Mouse (Mus musculus) gastrocnemius, adult 18-20 months (tissue): ENCODE results near the gene Kdm2a. TPM values are rescaled to one million over a fixed set of nuclear protein-coding genes. Genes with fewer than 3 reads are reported as not detected.

Experiments used
- total RNA-seq, 2 experiments: library from RNA; stranded (reverse); gene quantifications; 2 replicates each; pipeline ENCODE4 v1.2.3; 2021

Kdm2a gene
- total RNA-seq, 2 experiments from 2014 or later: 33.4 to 36.8 TPM

Other genes with a start within 250 kb of the Kdm2a start
- 10 to 100 TPM; 11.9 to 13.4 TPM for gene Coro1b, start 249.7 kb downstream of the Kdm2a start, total RNA-seq
- gene Ptprcap, start 244.7 kb downstream of the Kdm2a start, total RNA-seq: not detected
- 10 to 100 TPM; 24.8 to 25.9 TPM for gene Rps6kb2, start 234.9 kb downstream of the Kdm2a start, total RNA-seq
- gene Carns1, start 222.8 kb downstream of the Kdm2a start, total RNA-seq: 10 to 100 TPM; 21.8 to 30.3 TPM
- gene Tbc1d10c, start 207.0 kb downstream of the Kdm2a start, total RNA-seq: 1 to 10 TPM; 5.5 to 5.9 TPM
- 100 to 1,000 TPM; 200 to 201 TPM for gene Ppp1ca, start 206.2 kb downstream of the Kdm2a start, total RNA-seq
- gene Rad9a, start 196.6 kb downstream of the Kdm2a start, total RNA-seq: 1 to 10 TPM; 2.6 to 2.8 TPM
- gene Clcf1, start 184.0 kb downstream of the Kdm2a start, total RNA-seq: under 1 TPM; 0.34 to 0.47 TPM
- gene AC109138.7, start 183.9 kb downstream of the Kdm2a start, total RNA-seq: not detected
- 10 to 100 TPM; 16.3 to 17.8 TPM for gene Pold4, start 166.4 kb downstream of the Kdm2a start, total RNA-seq
- 1 to 10 TPM; 2.8 to 3.4 TPM for gene Ssh3, start 129.1 kb downstream of the Kdm2a start, total RNA-seq
- under 1 TPM; 0.16 to 0.81 TPM for gene Ankrd13d, start 115.1 kb downstream of the Kdm2a start, total RNA-seq
- gene Grk2, start 92.1 kb downstream of the Kdm2a start, total RNA-seq: 10 to 100 TPM; 50.7 to 60.8 TPM
- under 1 TPM; 0.27 to 0.31 TPM for gene Rhod, start 41.1 kb upstream of the Kdm2a start, total RNA-seq
- 1 to 10 TPM; 1.9 to 2.1 TPM for gene Syt12, start 79.2 kb upstream of the Kdm2a start, total RNA-seq
- not detected for gene 2010003K11Rik, start 100.3 kb upstream of the Kdm2a start, total RNA-seq
- 100 to 1,000 TPM in 1 of 2 experiments, 10 to 100 TPM in 1; 57.4 to 111 TPM for gene Pcx, start 112.2 kb upstream of the Kdm2a start, total RNA-seq
- gene Lrfn4, start 217.4 kb upstream of the Kdm2a start, total RNA-seq: 1 to 10 TPM in 1 of 2 experiments, under 1 TPM in 1; 0.94 to 1.2 TPM
- 1 to 10 TPM; 4.3 to 4.5 TPM for gene Rce1, start 227.4 kb upstream of the Kdm2a start, total RNA-seq